Mouse (Mus musculus): ENCODE results near the gene Myef2.
"Not testable (repeated sequence)": the region's sequence is repeated elsewhere in the genome, so short reads cannot be mapped to it uniquely, and the experiment has no call there.

Gene Myef2

GRCm38 (mm10) chr2:125123477-125123852 lies at the start of gene Myef2:
TSS of gene Myef2 (minus strand) at chr2:125123661.
- DNase-seq (ENCODE audit: low spot score in 2 of 2): peak; percentile 78 to 82

- no peak for DNase-seq (ENCODE audit: low spot score in 2 of 2)
Measured at GRCm38 (mm10) chr2:125162012-125162470, 38.6 kb upstream of the Myef2 start.

DNA sequence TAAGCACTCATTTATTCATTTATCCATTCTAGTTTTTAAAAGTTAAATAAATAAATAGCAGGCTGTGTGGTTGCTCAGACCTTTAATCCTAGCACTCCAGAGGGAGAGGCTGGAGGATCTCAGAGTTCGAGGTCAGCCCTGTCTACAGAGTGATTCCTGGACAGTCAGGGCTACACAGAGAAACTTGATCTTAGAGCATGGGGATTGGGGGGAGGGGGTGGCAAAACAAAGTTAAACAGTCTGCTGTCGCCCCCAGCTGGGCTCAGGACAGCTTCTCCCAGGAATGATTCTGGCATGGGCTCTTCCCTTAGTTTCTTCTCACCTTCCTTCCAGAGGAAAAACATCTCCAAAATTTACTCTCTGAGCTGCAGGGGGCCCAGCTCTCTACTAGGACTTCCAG lies 32.0 kb upstream of the Myef2 start:
- DNase-seq (ENCODE audit: low spot score in 2 of 2): no peak

DNA sequence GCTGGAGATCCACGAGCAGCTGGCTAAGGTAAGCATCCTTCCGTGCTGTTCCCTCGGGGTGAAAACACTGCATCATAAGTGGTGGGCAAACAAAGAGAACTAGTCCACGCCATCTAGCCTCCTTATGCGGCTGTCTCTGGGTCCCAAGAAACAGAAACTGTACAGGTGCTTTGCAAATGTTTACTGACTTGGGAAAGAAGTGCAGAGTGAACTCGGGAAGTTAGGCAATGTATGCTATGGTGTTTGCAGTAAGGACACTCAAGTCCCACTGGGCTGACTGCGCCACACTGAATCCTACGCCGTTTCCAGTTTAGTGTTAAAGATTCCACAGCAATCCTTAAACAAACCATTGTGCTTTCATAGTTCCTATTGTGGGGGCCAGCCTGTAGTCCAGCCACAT lies 30.8 kb upstream of the Myef2 start:
- no peak for DNase-seq (ENCODE audit: low spot score in 2 of 2)

DNA sequence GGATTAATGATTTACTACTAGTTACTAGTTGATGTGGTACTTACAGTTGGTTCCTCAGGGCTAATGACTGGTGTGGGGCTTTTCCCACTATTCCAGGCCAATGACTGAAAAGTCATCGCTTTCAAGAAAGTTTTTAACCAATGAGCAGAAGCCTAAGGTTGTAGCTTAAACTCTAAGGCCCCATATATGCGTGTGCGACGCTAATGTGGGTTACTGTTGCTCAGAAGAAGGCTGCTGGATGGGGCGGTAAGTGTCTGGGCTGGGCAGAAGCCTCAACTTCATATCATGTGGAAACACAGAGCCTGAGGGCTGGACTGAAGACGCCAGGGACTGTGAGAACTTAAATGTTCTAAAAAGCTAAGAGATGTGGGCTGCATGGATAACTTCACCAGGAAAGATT lies 28.9 kb upstream of the Myef2 start, which contains the start of gene Slc12a1:
TSS of gene Slc12a1 (plus strand) at position 118 of the 400 bp plus-strand sequence.
- no peak for DNase-seq (ENCODE audit: low spot score in 2 of 2)

DNA sequence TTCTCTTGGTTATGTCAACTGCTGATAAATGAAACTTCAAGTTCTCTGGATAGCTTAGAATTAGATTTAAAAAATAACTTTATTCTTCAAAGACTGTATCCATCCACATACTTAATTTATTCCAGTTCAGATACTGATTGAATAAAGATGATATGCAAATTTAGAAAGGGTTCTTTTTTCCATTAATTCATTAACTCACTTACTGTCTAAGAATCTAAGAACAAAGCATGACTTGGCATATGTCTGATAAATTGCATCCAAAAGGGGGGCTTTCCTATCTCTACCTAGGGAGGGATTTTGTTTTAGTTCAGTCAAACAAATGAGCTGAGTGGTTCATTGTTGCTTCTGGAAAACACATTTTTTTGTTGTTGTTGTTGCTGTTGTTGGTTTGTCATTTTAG lies 18.9 kb upstream of the Myef2 start:
- DNase-seq (ENCODE audit: low spot score in 2 of 2): no peak

GRCm38 (mm10) chr2:125136846-125137245 lies 13.4 kb upstream of the Myef2 start:
- no peak for DNase-seq (ENCODE audit: low spot score in 2 of 2)

- peak; percentile 65 to 89 for DNase-seq (ENCODE audit: low spot score in 2 of 2)
Measured at GRCm38 (mm10) chr2:125135903-125136811, 12.7 kb upstream of the Myef2 start, which contains the start of gene Ctxn2. TSS of gene Ctxn2 (plus strand) at chr2:125136692.

GRCm38 (mm10) chr2:125134113-125134512 lies 10.7 kb upstream of the Myef2 start:
- no peak for DNase-seq (ENCODE audit: low spot score in 2 of 2)

DNA sequence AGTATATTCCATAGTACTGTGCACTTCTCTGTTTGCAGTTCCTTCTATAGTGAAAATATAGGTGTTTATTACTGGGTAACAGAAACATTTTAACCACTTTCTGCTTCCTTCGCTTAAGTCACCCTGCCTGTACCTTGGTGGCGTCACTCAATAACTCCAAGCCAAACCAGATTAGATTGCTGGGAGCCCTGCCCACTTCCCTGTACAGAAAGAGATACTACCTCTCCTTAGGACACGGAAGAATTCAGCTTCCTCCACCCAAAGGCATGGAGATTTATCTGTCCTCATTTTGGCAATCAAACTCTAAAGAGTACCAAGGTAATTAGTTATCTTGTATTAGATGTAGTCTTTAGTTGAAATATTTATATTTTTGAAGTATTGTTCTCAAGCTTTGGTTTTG lies 3.3 kb upstream of the Myef2 start:
- DNase-seq (ENCODE audit: low spot score in 2 of 2): no peak

DNA sequence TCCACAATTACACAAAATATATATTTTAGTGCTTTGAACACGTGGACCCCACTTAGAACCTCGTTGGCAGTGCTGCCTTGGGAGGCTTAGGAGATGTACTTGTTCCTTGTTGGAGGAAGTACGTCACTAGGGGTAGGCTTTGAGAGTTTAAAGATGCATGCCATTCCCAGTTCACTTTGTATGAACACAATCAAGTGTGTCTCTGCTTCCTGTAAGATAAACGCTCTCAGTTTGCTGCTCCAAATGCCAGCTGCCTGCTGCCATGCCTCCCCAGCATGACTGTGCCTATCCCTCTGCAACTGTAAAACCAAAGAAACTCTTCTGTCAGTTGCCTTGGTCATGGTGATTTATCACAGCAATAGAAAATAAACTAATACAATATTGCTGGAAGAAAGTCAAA lies 2.4 kb upstream of the Myef2 start:
- DNase-seq (ENCODE audit: low spot score in 2 of 2): no peak

GRCm38 (mm10) chr2:125122624-125123476 lies 611 bp downstream of the Myef2 start:
- peak in 1 of 2 experiments; percentile 41 for DNase-seq (ENCODE audit: low spot score in 2 of 2)

DNA sequence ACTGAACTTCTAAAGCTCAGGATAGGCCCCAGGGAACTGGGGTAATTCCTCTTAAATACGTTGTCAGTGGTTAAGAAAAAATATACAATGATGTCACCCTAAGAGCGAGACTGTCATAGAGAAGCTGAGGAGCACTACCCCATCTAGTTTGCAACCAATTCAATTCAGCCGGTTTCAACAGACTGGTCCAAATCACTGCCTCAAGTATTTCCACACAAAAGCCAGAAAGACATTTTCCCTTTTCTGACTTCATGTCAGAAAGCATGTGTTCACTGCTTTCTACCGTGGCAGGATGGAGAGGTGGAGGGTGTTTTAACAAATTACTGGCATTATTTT lies 1.2 kb downstream of the Myef2 start:
- no peak for DNase-seq (ENCODE audit: low spot score in 2 of 2)

GRCm38 (mm10) chr2:125119381-125120110 lies 3.9 kb downstream of the Myef2 start:
- no peak for DNase-seq (ENCODE audit: low spot score in 2 of 2)

GRCm38 (mm10) chr2:125106536-125106935 lies 16.9 kb downstream of the Myef2 start:
- DNase-seq (ENCODE audit: low spot score in 2 of 2): not testable (repeated sequence)

DNA sequence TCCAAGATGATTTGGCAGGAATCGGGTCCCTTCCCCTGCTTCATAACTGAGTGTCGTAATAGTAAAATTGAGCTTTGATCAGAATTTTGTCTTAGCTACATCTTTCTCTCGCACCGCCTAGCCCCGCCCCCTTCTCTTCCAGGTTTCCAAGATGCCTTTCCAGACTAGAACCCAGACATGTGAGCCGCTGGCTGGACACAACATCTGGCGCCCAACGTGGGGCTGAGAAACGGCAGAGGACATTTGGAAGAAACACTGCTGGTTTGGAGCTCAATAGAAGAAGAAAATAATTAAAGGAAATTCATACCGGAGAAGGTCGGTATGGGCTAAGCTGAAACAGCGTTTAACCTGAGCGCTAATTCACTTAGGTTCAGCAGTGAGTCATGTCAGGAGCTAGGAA lies 19.0 kb downstream of the Myef2 start:
- DNase-seq (ENCODE audit: low spot score in 2 of 2): not testable (repeated sequence)

DNA sequence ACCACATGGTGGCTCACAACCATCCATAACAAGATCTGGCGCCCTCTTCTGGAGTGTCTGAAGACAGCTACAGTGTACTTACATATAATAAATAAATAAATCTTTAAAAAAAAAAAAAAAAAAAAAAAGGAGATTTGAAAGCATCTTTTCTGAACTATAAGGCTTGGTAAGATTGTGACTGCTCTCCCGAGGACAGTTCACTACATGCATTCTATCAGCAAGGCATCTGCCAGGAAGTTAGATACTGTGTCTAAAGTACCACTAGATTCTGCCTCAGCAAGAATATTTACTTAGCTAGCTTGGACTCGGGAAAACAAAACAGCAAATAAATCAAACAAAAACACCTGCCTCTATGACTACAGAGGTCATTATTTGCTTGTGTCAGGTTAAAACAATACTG lies 31.3 kb downstream of the Myef2 start:
- DNase-seq (ENCODE audit: low spot score in 2 of 2): not testable (repeated sequence)

- no peak for DNase-seq (ENCODE audit: low spot score in 2 of 2)
Measured at GRCm38 (mm10) chr2:125088757-125089156, 34.7 kb downstream of the Myef2 start.

DNA sequence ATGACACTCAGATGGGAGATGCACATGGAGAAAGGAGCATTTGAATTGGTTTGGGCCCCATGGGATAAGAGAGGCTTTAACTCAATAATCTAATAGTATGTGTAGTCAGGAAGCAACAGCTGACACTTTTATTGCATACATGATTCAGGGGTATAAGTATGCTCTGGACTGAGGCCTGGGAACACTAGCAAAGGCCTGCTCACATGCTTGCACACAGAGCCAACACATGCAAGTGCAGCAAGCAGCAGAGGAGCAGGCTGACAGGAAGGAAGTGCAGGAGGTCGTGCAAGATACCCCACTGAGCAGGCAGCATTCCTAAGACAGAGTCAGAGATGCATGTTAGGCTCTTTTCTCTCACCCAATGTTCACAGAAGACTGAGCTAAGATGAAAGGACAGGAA lies 39.6 kb downstream of the Myef2 start:
- no peak for DNase-seq (ENCODE audit: low spot score in 2 of 2)

DNA sequence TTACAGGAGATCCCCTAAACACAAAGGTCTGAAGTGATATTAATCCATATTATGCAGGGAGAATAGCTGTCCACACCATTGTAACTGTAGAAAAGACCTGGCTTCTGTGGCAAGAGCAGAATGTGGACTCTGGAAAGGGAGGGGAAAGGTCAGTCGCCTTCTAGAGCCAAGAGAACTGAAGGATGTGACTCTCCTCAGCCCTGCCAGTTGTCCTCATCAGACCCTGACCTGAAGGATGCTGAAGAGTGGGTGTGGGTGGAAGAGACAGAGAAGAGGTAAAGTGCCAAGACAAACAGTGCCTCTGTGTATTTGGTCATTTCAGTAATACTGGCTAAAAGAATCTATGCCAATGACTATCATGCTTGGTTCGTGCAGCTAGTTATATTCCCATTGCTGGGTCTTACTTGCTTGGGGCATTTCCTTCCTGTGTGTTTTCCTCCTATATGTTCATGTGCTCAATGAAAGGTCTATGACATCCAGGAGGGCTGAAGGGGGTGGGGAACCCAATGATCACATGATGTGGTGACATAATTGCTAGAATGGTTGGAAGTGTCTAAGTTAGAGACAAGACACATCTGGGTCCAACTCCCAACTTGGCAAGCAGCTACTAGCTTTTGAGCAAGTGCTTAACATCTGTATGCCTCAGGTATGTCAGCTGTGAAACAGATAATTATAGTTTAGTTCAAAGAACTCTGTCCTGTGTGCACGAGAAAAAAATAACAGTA lies 50.2 kb downstream of the Myef2 start:
- no peak for DNase-seq (ENCODE audit: low spot score in 2 of 2)

GRCm38 (mm10) chr2:125068696-125069095 lies 54.8 kb downstream of the Myef2 start:
- no peak for DNase-seq (ENCODE audit: low spot score in 2 of 2)
